Mouse (Mus musculus) CH12.LX (cell line): Measurements from ENCODE around the gene Serpind1.

Experiments
- CTCF ChIP-seq, 2 experiments: IDR thresholded peaks in 1 of 2; conservative IDR thresholded peaks in 1 of 2; 2 replicates each; pipeline ENCODE4 v1.5.1; 2011 to 2012; ENCODE audit warnings: low read depth in 2 of 2, low read length in 2 of 2, improper control_type of control experiment in 1 of 2, inconsistent platforms in 1 of 2, mild to moderate bottlenecking in 1 of 2, moderate library complexity in 1 of 2
- E2F4 ChIP-seq: IDR thresholded peaks from 2 replicates; pipeline ENCODE4 v1.6.1; 2011; ENCODE audit warnings: low read depth, low read length, improper control_type of control experiment; ENCODE audit not compliant: insufficient replicate concordance
- ETS1 ChIP-seq: conservative IDR thresholded peaks from 2 replicates; pipeline ENCODE4 v1.6.1; 2012; ENCODE audit warnings: low read depth, mild to moderate bottlenecking, inconsistent platforms, low read length, improper control_type of control experiment, moderate library complexity
- PAX5 ChIP-seq: IDR thresholded peaks from 2 replicates; pipeline ENCODE4 v1.6.1; 2012; ENCODE audit warnings: low read length, inconsistent platforms, mixed read lengths
- POLR2A ChIP-seq: IDR thresholded peaks from 2 replicates; pipeline ENCODE4 v1.6.1; 2011; ENCODE audit warnings: low read depth, mild to moderate bottlenecking, improper control_type of control experiment, low read length
- TCF12 ChIP-seq: IDR thresholded peaks from 2 replicates; pipeline ENCODE4 v1.6.1; 2014; ENCODE audit warnings: low read depth, mild to moderate bottlenecking, inconsistent platforms, low read length, improper control_type of control experiment
- USF1 ChIP-seq: IDR thresholded peaks from 2 replicates; pipeline ENCODE4 v1.6.1; 2014; ENCODE audit warnings: low read depth, mild to moderate bottlenecking, inconsistent platforms, low read length, improper control_type of control experiment
- ZMIZ1 ChIP-seq: IDR thresholded peaks from 2 replicates; pipeline ENCODE4 v1.6.1; 2012; ENCODE audit warnings: low read depth, mild to moderate bottlenecking, inconsistent platforms, low read length, improper control_type of control experiment

GRCm38 (mm10) chr16:17324745-17325144, 6.4 kb upstream of the Serpind1 start:
- TF ChIP-seq TCF12 (no peak), USF1 (no peak), POLR2A (no peak), PAX5 (no peak), E2F4 (no peak), ZMIZ1 (no peak), CTCF (conservative IDR thresholded peaks at IDR 0.05 in 1 of 2, IDR thresholded peaks at IDR 0.05 in 1 of 2; ENCODE audit: low read depth in 2 of 2, low read length in 2 of 2) (no peak), ETS1 (no peak)
